Mouse (Mus musculus) heart, postnatal 0 days (tissue): Measurements from ENCODE around the gene Chrne. TPM values are rescaled to one million over a fixed set of nuclear protein-coding genes. Genes with fewer than 3 reads are reported as not detected.
A peak's percentile ranks its signal among the peaks of the same experiment; 100 is the strongest.

ENCODE experiments used
- ATAC-seq: fragments of 200-750 bp; cut with Nextera tagmentation; 2 replicates; pipeline ENCODE4 v1.8.0; 2017; ENCODE audit warnings: low read depth, moderate number of reproducible peaks, moderate library complexity; ENCODE audit not compliant: insufficient read depth
- DNase-seq: peaks from one replicate; pipeline ENCODE4 v3.0.0-alpha.2; 2016; ENCODE audit warnings: low spot score
- H3K27ac ChIP-seq: fragments of 300-500 bp; sonication (generic); 2 replicates; pipeline ENCODE4 v1.5.1; 2014; ENCODE audit warnings: low read depth, mild to moderate bottlenecking
- H3K27me3 ChIP-seq: fragments of 300-500 bp; sonication (generic); 2 replicates; pipeline ENCODE4 v1.6.1; 2014; ENCODE audit warnings: low read length, mixed read lengths; ENCODE audit not compliant: control insufficient read depth, insufficient read depth
- H3K36me3 ChIP-seq: fragments of 300-500 bp; sonication (generic); replicated peaks from 2 replicates; pipeline ENCODE4 v1.6.1; 2014; ENCODE audit warnings: low read length, mixed read lengths; ENCODE audit not compliant: control insufficient read depth, insufficient read depth
- H3K4me1 ChIP-seq: fragments of 300-500 bp; sonication (generic); 2 replicates; pipeline ENCODE4 v1.6.1; 2014; ENCODE audit warnings: antibody characterized with exemption; ENCODE audit not compliant: control insufficient read depth, insufficient read depth
- H3K4me2 ChIP-seq: fragments of 300-500 bp; sonication (generic); 2 replicates; pipeline ENCODE4 v1.6.1; 2014; ENCODE audit warnings: low read depth, mild to moderate bottlenecking, low read length, moderate library complexity
- H3K4me3 ChIP-seq: fragments of 300-500 bp; sonication (generic); 2 replicates; pipeline ENCODE4 v1.5.1; 2014; ENCODE audit warnings: low read depth, low read length
- H3K9ac ChIP-seq: fragments of 300-500 bp; sonication (generic); replicated peaks from 2 replicates; pipeline ENCODE4 v1.6.1; 2014; ENCODE audit warnings: low read depth, low read length, mixed read lengths
- H3K9me3 ChIP-seq: fragments of 300-500 bp; sonication (generic); replicated peaks from 2 replicates; pipeline ENCODE4 v1.6.1; 2016; ENCODE audit warnings: low read length; ENCODE audit not compliant: control insufficient read depth
- CTCF ChIP-seq: IDR thresholded peaks from 2 replicates; pipeline ENCODE4 v1.5.1; 2016; ENCODE audit warnings: antibody characterized with exemption, control low read depth, low read depth
- EP300 ChIP-seq: IDR thresholded peaks from 2 replicates; pipeline ENCODE4 v1.6.1; 2016; ENCODE audit warnings: antibody characterized with exemption, low read depth
- WGBS: fragments of 180-500 bp; shearing (Covaris S2); extraction: QIAGEN DNeasy Blood & Tissue Kit; methylation state at CpG from one replicate; pipeline ENCODE4 v1.1.7; 2014; 5-methylcytosine and 5-hydroxymethylcytosine counted together
- polyA plus RNA-seq: library from polyadenylated mRNA; unstranded; fragments of >200 nt; fragmentation: Nextera tagmentation; extraction: Ambion mirVana; gene quantifications from 2 replicates; pipeline ENCODE4 v1.2.1, GENCODE M21; 2015
- total RNA-seq: library from RNA; depleted of rRNA; stranded (reverse); fragments of >200 nt; gene quantifications from 2 replicates; pipeline ENCODE4 v1.2.3, GENCODE M21; 2014; ENCODE audit warnings: low replicate concordance

Chrne gene
- total and polyA plus RNA-seq, 2 experiments from 2014 or later = not detected

- no peak overlapping the region for H3K9ac ChIP-seq
- 75% methylated on average over 4 of the region's 4 CpGs for WGBS
- H3K36me3 ChIP-seq = peaks cover 26% of the 10 kb centered on the region
- H3K27me3 ChIP-seq = no peaks in the 10 kb centered on the region
- TF ChIP-seq CTCF (no peak), EP300 (no peak)
- no peak overlapping the region for H3K4me3 ChIP-seq
- ATAC-seq = no peak
- H3K27ac ChIP-seq = peak overlapping the region; percentile 20; the same call in 1 of the 2 replicates
- no peaks in the 10 kb centered on the region for H3K9me3 ChIP-seq
- no peaks in the 10 kb centered on the region for H3K4me1 ChIP-seq
- DNase-seq = no peak
- no peak overlapping the region for H3K4me2 ChIP-seq
Observed at GRCm38 (mm10) chr11:70596094-70596493, 22.9 kb downstream of the Chrne start.

- ATAC-seq (no peak), DNase-seq (no peak)
- Histone ChIP-seq H3K27ac (peak overlapping the region; percentile 20; the same call in 1 of the 2 replicates), H3K4me2 (no peak overlapping the region), H3K4me3 (no peak overlapping the region), H3K4me1 (no peaks in the 10 kb centered on the region), H3K9ac (no peak overlapping the region), H3K27me3 (no peaks in the 10 kb centered on the region), H3K36me3 (peaks cover 26% of the 10 kb centered on the region), H3K9me3 (no peaks in the 10 kb centered on the region)
- 47% methylated on average over 2 of the region's 2 CpGs for WGBS
- TF ChIP-seq EP300 = no peak
- no peak for TF ChIP-seq CTCF
Observed at GRCm38 (mm10) chr11:70595638-70596037, 23.4 kb downstream of the Chrne start.

GRCm38 (mm10) chr11:70594253-70594989, 24.6 kb downstream of the Chrne start:
- WGBS = 62% methylated on average over 15 of the region's 15 CpGs

GRCm38 (mm10) chr11:70591733-70592132, 27.3 kb downstream of the Chrne start:
- Histone ChIP-seq H3K4me3 (no peak overlapping the region), H3K36me3 (no peaks in the 10 kb centered on the region), H3K4me2 (no peak overlapping the region), H3K9me3 (no peaks in the 10 kb centered on the region), H3K9ac (no peak overlapping the region), H3K27ac (no peak overlapping the region), H3K4me1 (no peaks in the 10 kb centered on the region), H3K27me3 (no peaks in the 10 kb centered on the region)
- 94% methylated on average over 1 of the region's 1 CpGs for WGBS
- TF ChIP-seq EP300 (no peak), CTCF (no peak)
- DNase-seq (no peak), ATAC-seq (no peak)

More at GRCm38 (mm10) chr11:70594253-70594989, 24.6 kb downstream of the Chrne start:
- Histone ChIP-seq H3K27ac (peak overlapping the region; percentile 71), H3K4me3 (no peak overlapping the region), H3K36me3 (peaks cover 25% of the 10 kb centered on the region), H3K27me3 (no peaks in the 10 kb centered on the region), H3K9me3 (no peaks in the 10 kb centered on the region), H3K9ac (no peak overlapping the region), H3K4me2 (no peak overlapping the region), H3K4me1 (no peaks in the 10 kb centered on the region)
- DNase-seq = no peak
- TF ChIP-seq EP300 (no peak), CTCF (no peak)
- ATAC-seq = no peak

GRCm38 (mm10) chr11:70586954-70587353, 32.1 kb downstream of the Chrne start:
- Histone ChIP-seq H3K36me3 (no peaks in the 10 kb centered on the region), H3K27ac (no peak overlapping the region), H3K4me1 (peaks cover 27% of the 10 kb centered on the region), H3K9ac (no peak overlapping the region), H3K27me3 (no peaks in the 10 kb centered on the region), H3K9me3 (no peaks in the 10 kb centered on the region), H3K4me2 (no peak overlapping the region), H3K4me3 (no peak overlapping the region)
- no peak for DNase-seq
- ATAC-seq = no peak
- WGBS = 72% methylated on average over 5 of the region's 5 CpGs
- TF ChIP-seq CTCF (no peak), EP300 (no peak)

- Histone ChIP-seq H3K27me3 (no peaks in the 10 kb centered on the region), H3K9me3 (no peaks in the 10 kb centered on the region), H3K4me2 (no peak overlapping the region), H3K27ac (no peak overlapping the region), H3K36me3 (no peaks in the 10 kb centered on the region), H3K4me1 (peaks cover 29% of the 10 kb centered on the region), H3K9ac (no peak overlapping the region), H3K4me3 (no peak overlapping the region)
- DNase-seq (no peak), ATAC-seq (no peak)
- TF ChIP-seq CTCF = no peak
- TF ChIP-seq EP300 = no peak
- WGBS = 82% methylated on average over 3 of the region's 3 CpGs
Observed at GRCm38 (mm10) chr11:70586261-70586660, 32.8 kb downstream of the Chrne start.
